Mouse (Mus musculus) forebrain, embryonic 11.5 days (tissue): ENCODE results near the gene Ugt1a2. TPM values are rescaled to one million over a fixed set of nuclear protein-coding genes. Genes with fewer than 3 reads are reported as not detected.

Experiments used
- polyA plus RNA-seq: library from polyadenylated mRNA; unstranded; fragments of >200 nt; fragmentation: Nextera tagmentation; extraction: Ambion mirVana; gene quantifications from 2 replicates; pipeline ENCODE4 v1.2.1, GENCODE M21; 2014

The Ugt1a2 gene
- polyA plus RNA-seq, 1 experiment from 2014 or later, result not detected

Other genes with a start within 250 kb of the Ugt1a2 start
- gene Usp40, start 192.1 kb upstream of the Ugt1a2 start, polyA plus RNA-seq, result 34.3 and 37.9 TPM in 2 replicates
- not detected in 2 replicates for gene Ugt1a10, start 145.2 kb upstream of the Ugt1a2 start, polyA plus RNA-seq
- gene Ugt1a9, start 129.8 kb upstream of the Ugt1a2 start, polyA plus RNA-seq, result not detected in 2 replicates
- gene Ugt1a8, start 112.8 kb upstream of the Ugt1a2 start, polyA plus RNA-seq, result not detected in 2 replicates
- 0.44 and 0.72 TPM in 2 replicates for gene Ugt1a7c, start 105.5 kb upstream of the Ugt1a2 start, polyA plus RNA-seq
- gene Ugt1a6b, start 97.3 kb upstream of the Ugt1a2 start, polyA plus RNA-seq, result not detected in 2 replicates
- gene Ugt1a6a, start 65.8 kb upstream of the Ugt1a2 start, polyA plus RNA-seq, result 0.35 and 0.37 TPM in 2 replicates
- not detected in 2 replicates for gene Ugt1a5, start 34.6 kb upstream of the Ugt1a2 start, polyA plus RNA-seq
- 11.5 and 12.5 TPM in 2 replicates for gene Dnajb3, start 5.2 kb downstream of the Ugt1a2 start, polyA plus RNA-seq
- not detected in 2 replicates for gene Ugt1a1, start 11.4 kb downstream of the Ugt1a2 start, polyA plus RNA-seq
- 2.5 and 3.0 TPM in 2 replicates for gene Mroh2a, start 26.4 kb downstream of the Ugt1a2 start, polyA plus RNA-seq
- gene Hjurp, start 77.0 kb downstream of the Ugt1a2 start, polyA plus RNA-seq, result 221 and 223 TPM in 2 replicates
- not detected in 2 replicates for gene Trpm8, start 77.1 kb downstream of the Ugt1a2 start, polyA plus RNA-seq
- gene Spp2, start 206.4 kb downstream of the Ugt1a2 start, polyA plus RNA-seq, result not detected in 2 replicates